Mouse (Mus musculus): ENCODE results near the gene Gm13694. TPM values are rescaled to one million over a fixed set of nuclear protein-coding genes. Genes with fewer than 3 reads are reported as not detected.

Gene Gm13694
- total RNA-seq, 2 experiments from 2014 or later, result 0.52 to 0.74 TPM

- intact Hi-C loops (cut with DNase I), result no loop called here
- DNase-seq, result peak; percentile 17 to 27
Measured at GRCm38 (mm10) chr2:84022905-84023304, 44.2 kb downstream of the Gm13694 start.

GRCm38 (mm10) chr2:84023319-84023718, 44.6 kb downstream of the Gm13694 start:
- no peak for DNase-seq
- intact Hi-C loops (cut with DNase I), result no loop called here

DNA sequence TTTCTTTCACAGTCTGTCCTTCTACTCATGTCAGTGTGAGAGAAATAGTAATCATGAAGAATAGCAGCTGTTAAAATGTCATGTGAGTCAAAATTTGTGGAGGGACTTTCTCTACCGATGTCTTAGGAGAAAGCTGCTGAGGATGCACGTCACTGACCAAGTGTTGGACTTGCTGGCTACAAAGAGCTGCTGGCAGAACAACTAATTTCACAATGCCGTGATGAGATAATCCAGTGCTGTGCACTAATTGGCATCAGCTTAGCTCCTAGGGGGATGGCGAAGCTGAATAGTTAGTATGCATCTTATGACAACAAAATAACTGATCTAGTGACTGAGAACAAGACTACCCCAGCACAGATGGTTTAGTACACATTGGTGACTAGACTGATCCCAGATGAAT, 46.5 kb downstream of the Gm13694 start:
- intact Hi-C loops (cut with DNase I), result no loop called here
- peak in 1 of 2 experiments; percentile 44 for DNase-seq

Other genes starting within 250 kb of the Gm13694 start
- 1 to 10 TPM in 1 of 2 experiments, under 1 TPM in 1; 0.84 to 1.6 TPM for gene Fam171b, start 166.3 kb upstream of the Gm13694 start, total RNA-seq (2021)
- gene Zswim2, start 37.7 kb upstream of the Gm13694 start, total RNA-seq (2021), result not detected
- under 1 TPM; 0.52 to 0.74 TPM for gene Gm13698, start 23.2 kb upstream of the Gm13694 start, total RNA-seq (2021)
- gene Gm13693, start 17.4 kb upstream of the Gm13694 start, total RNA-seq (2021), result under 1 TPM; 0.52 to 0.74 TPM
- gene Gm13695, start 11.6 kb upstream of the Gm13694 start, total RNA-seq (2021), result under 1 TPM; 0.52 to 0.74 TPM
- under 1 TPM; 0.52 to 0.74 TPM for gene Gm13696, start 5.8 kb upstream of the Gm13694 start, total RNA-seq (2021)
- under 1 TPM; 0.52 to 0.74 TPM for gene Gm13697, start 5.8 kb downstream of the Gm13694 start, total RNA-seq (2021)
- under 1 TPM; 0.52 to 0.74 TPM for gene Gm13691, start 11.6 kb downstream of the Gm13694 start, total RNA-seq (2021)